Mouse (Mus musculus) CH12.LX (cell line): ENCODE results near the gene Sdhaf2. TPM values are rescaled to one million over a fixed set of nuclear protein-coding genes. Genes with fewer than 3 reads are reported as not detected.
A peak's percentile ranks its signal among the peaks of the same experiment; 100 is the strongest.

Source experiments
- DNase-seq: peaks from one replicate; pipeline ENCODE4 v3.0.0-alpha.2; 2013; ENCODE audit errors: extremely low read depth
- H3K27ac ChIP-seq: 2 replicates; pipeline ENCODE4 v1.5.1; 2012; ENCODE audit warnings: low read depth, mild to moderate bottlenecking, control low read depth, moderate library complexity; ENCODE audit not compliant: insufficient read depth
- H3K27me3 ChIP-seq: replicated peaks from 2 replicates; pipeline ENCODE3; 2012; ENCODE audit warnings: inconsistent platforms
- H3K36me3 ChIP-seq, 2 experiments: replicated peaks in 1 of 2; 2 replicates each; pipeline versions ENCODE3 to v1.6.1; 2012; ENCODE audit warnings: inconsistent platforms in 1 of 2, low read length in 1 of 2, mild to moderate bottlenecking in 1 of 2, mixed read lengths in 1 of 2, moderate library complexity in 1 of 2; ENCODE audit not compliant: control insufficient read depth in 1 of 2, insufficient read depth in 1 of 2
- H3K4me1 ChIP-seq, 2 experiments: 2 replicates each; pipeline ENCODE4 v1.6.1; 2012; ENCODE audit warnings: inconsistent platforms in 1 of 2, moderate library complexity in 1 of 2; ENCODE audit not compliant: insufficient read depth in 2 of 2, control insufficient read depth in 1 of 2
- H3K4me2 ChIP-seq: 2 replicates; pipeline ENCODE4 v1.6.1; 2012; ENCODE audit warnings: low read depth, mild to moderate bottlenecking, control low read depth; ENCODE audit not compliant: poor library complexity, insufficient read depth, severe bottlenecking
- H3K4me3 ChIP-seq, 3 experiments: fragments of 150-350 bp in 1 of 3; sonication (generic) in 1 of 3; replicated peaks in 1 of 3; 2 replicates each; pipeline versions ENCODE3 to v1.5.1; 2011 to 2012; ENCODE audit warnings: low read depth in 2 of 3, low read length in 2 of 3, mild to moderate bottlenecking in 2 of 3, moderate library complexity in 2 of 3, control low read depth in 1 of 3, improper control_type of control experiment in 1 of 3, inconsistent platforms in 1 of 3, mixed read lengths in 1 of 3; ENCODE audit not compliant: poor library complexity in 1 of 3
- H3K79me2 ChIP-seq: replicated peaks from 2 replicates; pipeline ENCODE4 v1.6.1; 2012; ENCODE audit warnings: mild to moderate bottlenecking, moderate library complexity; ENCODE audit not compliant: control insufficient read depth, poor library complexity, insufficient read depth, severe bottlenecking; ENCODE audit errors: extremely low read depth
- H3K9ac ChIP-seq: 2 replicates; pipeline ENCODE4 v1.6.1; 2012; ENCODE audit warnings: low read depth, mild to moderate bottlenecking, control low read depth, moderate library complexity; ENCODE audit not compliant: insufficient read depth
- H3K9me3 ChIP-seq: replicated peaks from 2 replicates; pipeline ENCODE3; 2012; ENCODE audit warnings: low read length, inconsistent platforms, mixed read lengths
- CHD1 ChIP-seq: IDR thresholded peaks from 2 replicates; pipeline ENCODE4 v1.6.1; 2012; ENCODE audit warnings: low read depth, low read length, improper control_type of control experiment, inconsistent platforms
- CHD2 ChIP-seq: IDR thresholded peaks from 2 replicates; pipeline ENCODE4 v1.6.1; 2011; ENCODE audit warnings: low read length, improper control_type of control experiment
- CTCF ChIP-seq, 2 experiments: IDR thresholded peaks in 1 of 2; conservative IDR thresholded peaks in 1 of 2; 2 replicates each; pipeline ENCODE4 v1.5.1; 2011 to 2012; ENCODE audit warnings: low read depth in 2 of 2, low read length in 2 of 2, improper control_type of control experiment in 1 of 2, inconsistent platforms in 1 of 2, mild to moderate bottlenecking in 1 of 2, moderate library complexity in 1 of 2
- E2F4 ChIP-seq: IDR thresholded peaks from 2 replicates; pipeline ENCODE4 v1.6.1; 2011; ENCODE audit warnings: low read depth, low read length, improper control_type of control experiment; ENCODE audit not compliant: insufficient replicate concordance
- ETS1 ChIP-seq: conservative IDR thresholded peaks from 2 replicates; pipeline ENCODE4 v1.6.1; 2012; ENCODE audit warnings: low read depth, mild to moderate bottlenecking, inconsistent platforms, low read length, improper control_type of control experiment, moderate library complexity
- HCFC1 ChIP-seq: IDR thresholded peaks from 2 replicates; pipeline ENCODE4 v1.6.1; 2012; ENCODE audit warnings: low read depth, mild to moderate bottlenecking, inconsistent platforms, low read length, improper control_type of control experiment
- IRF4 ChIP-seq: IDR thresholded peaks from 2 replicates; pipeline ENCODE4 v1.6.1; 2014; ENCODE audit warnings: low read depth, mild to moderate bottlenecking, inconsistent platforms, low read length, improper control_type of control experiment
- JUND ChIP-seq: conservative IDR thresholded peaks from 2 replicates; pipeline ENCODE4 v1.6.1; 2011; ENCODE audit warnings: low read depth, low read length, improper control_type of control experiment
- MAX ChIP-seq: IDR thresholded peaks from 2 replicates; pipeline ENCODE4 v1.6.1; 2011; ENCODE audit warnings: low read length, improper control_type of control experiment
- MEF2A ChIP-seq: IDR thresholded peaks from 2 replicates; pipeline ENCODE4 v1.6.1; 2014; ENCODE audit warnings: low read depth, mild to moderate bottlenecking, inconsistent platforms, low read length, improper control_type of control experiment, borderline replicate concordance
- MXI1 ChIP-seq: IDR thresholded peaks from 2 replicates; pipeline ENCODE4 v1.6.1; 2011; ENCODE audit warnings: mild to moderate bottlenecking, low read depth, low read length, improper control_type of control experiment
- PAX5 ChIP-seq: IDR thresholded peaks from 2 replicates; pipeline ENCODE4 v1.6.1; 2012; ENCODE audit warnings: low read length, inconsistent platforms, mixed read lengths
- SIN3A ChIP-seq: IDR thresholded peaks from 2 replicates; pipeline ENCODE4 v1.6.1; 2012; ENCODE audit warnings: low read length, improper control_type of control experiment, inconsistent platforms
- TBP ChIP-seq: conservative IDR thresholded peaks from 2 replicates; pipeline ENCODE4 v1.6.1; 2011; ENCODE audit warnings: low read depth, low read length, improper control_type of control experiment
- UBTF ChIP-seq: IDR thresholded peaks from 2 replicates; pipeline ENCODE4 v1.6.1; 2012; ENCODE audit warnings: low read depth, mild to moderate bottlenecking, inconsistent platforms, low read length, improper control_type of control experiment, moderate library complexity
- USF2 ChIP-seq: conservative IDR thresholded peaks from 2 replicates; pipeline ENCODE4 v1.6.1; 2011; ENCODE audit warnings: low read depth, low read length, improper control_type of control experiment
- ZMIZ1 ChIP-seq: IDR thresholded peaks from 2 replicates; pipeline ENCODE4 v1.6.1; 2012; ENCODE audit warnings: low read depth, mild to moderate bottlenecking, inconsistent platforms, low read length, improper control_type of control experiment
- dilution Hi-C: fragments of 300-500 bp; cut with MboI; formaldehyde crosslinking; loops from 2 replicates; pipeline ENCODE4 v1.14.3; 2020; ENCODE audit warnings: low sequenced_read_pairs; ENCODE audit not compliant: extremely low pct_unique_long_range_greater_than_20kb, extremely low pct_ligation_motif_present
- in situ Hi-C: fragments of 300-500 bp; cut with MboI; formaldehyde crosslinking; loops from 3 replicates; pipeline ENCODE4 v1.14.3; 2019; ENCODE audit warnings: low sequenced_read_pairs, low pct_ligation_motif_present, low pct_unique_long_range_greater_than_20kb, mixed read lengths
- polyA plus RNA-seq: library from polyadenylated mRNA; unstranded; fragments of >175 nt; gene quantifications from 2 replicates; pipeline ENCODE4 v1.2.1, GENCODE M21; 2012; ENCODE audit warnings: low read depth; ENCODE audit not compliant: insufficient read length
- total RNA-seq, 2 experiments: library from RNA; depleted of rRNA; stranded (reverse); fragments of 300-350 nt in 1 of 2; fragments of >200 nt in 1 of 2; gene quantifications; 2 replicates each; pipeline ENCODE4 v1.2.3; 2012 to 2014

Sdhaf2 gene
- total RNA-seq (2012; rRNA removed): 31.7 and 35.7 TPM in 2 replicates
- total RNA-seq (2014; rRNA removed): 85.6 and 96.0 TPM in 2 replicates
- polyA plus RNA-seq: 54.6 and 57.3 TPM in 2 replicates

DNA sequence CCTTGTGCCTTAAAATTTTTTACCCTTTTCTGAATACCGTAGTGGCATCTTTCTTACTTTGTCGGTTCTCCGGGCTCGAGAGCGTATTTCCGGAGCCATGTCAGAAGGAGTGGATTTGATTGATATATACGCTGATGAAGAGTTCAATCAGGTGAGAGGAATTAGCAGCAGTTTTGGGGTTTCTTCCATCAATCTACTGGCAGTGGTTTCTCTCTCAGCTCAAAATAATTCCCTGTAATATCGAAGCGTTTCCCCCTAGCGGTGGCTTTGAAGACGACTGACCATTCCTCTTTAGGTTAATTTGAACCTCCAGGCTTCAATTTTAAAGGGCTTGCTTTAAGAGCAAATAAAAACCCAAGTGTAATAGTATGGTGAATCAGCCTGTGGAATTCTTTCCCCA, at the start of gene Sdhaf2:
TSS of gene Sdhaf2 (minus strand) at position 233 of the 400 bp plus-strand sequence.
- DNase-seq: peak; percentile 70
- Histone ChIP-seq H3K27me3 (no peaks in the 10 kb centered on the region), H3K9me3 (no peaks in the 10 kb centered on the region), H3K36me3 (peaks cover 11 to 36% of the 10 kb centered on the region in 2 experiments), H3K79me2 (peaks cover 55% of the 10 kb centered on the region), H3K27ac (peak within 1 kb of the TSS; percentile 92), H3K9ac (peak within 1 kb of the TSS; percentile 98), H3K4me1 (peaks cover 9 to 54% of the 10 kb centered on the region in 2 experiments), H3K4me3 (peak within 1 kb of the TSS; percentile 90 to 96 (median 94)), H3K4me2 (peak within 1 kb of the TSS; percentile 98)
- in situ Hi-C loops: no loop called here
- dilution Hi-C loops: no loop called here
- TF ChIP-seq JUND (peak; percentile 45), PAX5 (no peak), E2F4 (0 out of 2 replicates have a peak, but pooled peaks have one; percentile 63), ETS1 (no peak), MXI1 (no peak; the same call in 1 of the 2 replicates), CHD1 (peak; percentile 62; the same call in 1 of the 2 replicates), MAX (0 out of 2 replicates have a peak, but pooled peaks have one; percentile 18), CTCF (conservative IDR thresholded peaks at IDR 0.05 in 1 of 2, IDR thresholded peaks at IDR 0.05 in 1 of 2; ENCODE audit: low read depth in 2 of 2, low read length in 2 of 2) (peak; percentile 50 to 65; a peak in 3 of 4 replicates), ZMIZ1 (no peak), CHD2 (no peak), USF2 (no peak), TBP (0 out of 2 replicates have a peak, but pooled peaks have one; percentile 35), IRF4 (0 out of 2 replicates have a peak, but pooled peaks have one; percentile 12), SIN3A (peak; percentile 87)

GRCm38 (mm10) chr19:10569627-10570026, 43.7 kb upstream of the Sdhaf2 start:
- no peak overlapping the region for H3K4me3 ChIP-seq
- peaks cover 36 to 63% of the 10 kb centered on the region in 2 experiments for H3K36me3 ChIP-seq
- H3K4me2 ChIP-seq: no peak overlapping the region
- no peaks in the 10 kb centered on the region for H3K79me2 ChIP-seq
- TF ChIP-seq MAX (no peak), MEF2A (no peak), UBTF (no peak), ETS1 (no peak), HCFC1 (no peak), PAX5 (no peak)
- TF ChIP-seq, all 38 proteins: peak for 0
- dilution Hi-C loops: no loop called here
- no peak overlapping the region for H3K27ac ChIP-seq
- no peaks in the 10 kb centered on the region for H3K4me1 ChIP-seq
- no peaks in the 10 kb centered on the region for H3K9me3 ChIP-seq
- H3K9ac ChIP-seq: no peak overlapping the region
- no peaks in the 10 kb centered on the region for H3K27me3 ChIP-seq
- DNase-seq: no peak
- in situ Hi-C loops: no loop called here
